Mouse (Mus musculus): ENCODE results near the gene Wdr76. TPM values are rescaled to one million over a fixed set of nuclear protein-coding genes. Genes with fewer than 3 reads are reported as not detected.

Gene Wdr76
- polyA plus RNA-seq, 1 experiment: 2.2 TPM

DNA sequence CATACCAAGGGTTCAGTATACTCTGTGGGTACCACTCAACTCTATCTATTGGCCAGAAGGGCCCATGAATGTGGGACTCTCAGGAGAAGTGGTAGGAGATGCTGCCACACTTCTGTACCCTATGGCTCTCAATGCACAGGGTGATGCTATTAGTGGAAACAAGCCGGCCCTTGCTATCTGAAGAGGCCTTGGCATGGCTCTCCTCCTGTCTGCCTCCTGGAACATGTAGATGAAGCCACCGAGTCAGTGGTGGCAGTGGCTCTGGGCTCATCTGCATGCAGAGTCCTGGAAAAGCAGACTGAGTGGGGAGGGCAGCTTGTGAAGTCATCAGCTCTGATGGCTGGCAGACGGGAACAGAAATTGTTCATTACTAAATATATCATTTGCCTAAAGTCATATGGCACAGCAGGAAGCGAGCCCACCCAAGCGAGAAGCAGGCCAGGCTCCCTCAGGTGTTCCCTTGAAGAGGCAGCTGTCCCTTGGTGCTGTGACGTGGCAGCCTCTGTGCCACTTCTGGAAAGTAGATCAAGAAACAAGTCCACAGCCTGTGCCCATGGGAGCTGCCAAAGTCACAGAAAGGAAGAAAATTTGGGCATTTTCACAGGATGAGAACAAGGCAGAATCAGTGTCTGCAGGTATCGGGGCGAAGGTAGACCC is 64.6 kb downstream of the Wdr76 start:
- no peaks in the 10 kb centered on the region for H3K4me1 ChIP-seq (ENCODE audit: control insufficient read depth, insufficient read depth, insufficient read length, low read length)
- no peak overlapping the region for H3K4me3 ChIP-seq (ENCODE audit: insufficient read depth, low read depth, low read length)
- no peak overlapping the region for H3K27ac ChIP-seq (replicated peaks; ENCODE audit: low read depth, low read length)

- Histone ChIP-seq H3K4me1 (ENCODE audit: control insufficient read depth, insufficient read depth, insufficient read length, low read length) (no peaks in the 10 kb centered on the region), H3K27ac (replicated peaks; ENCODE audit: low read depth, low read length) (no peak overlapping the region), H3K4me3 (ENCODE audit: insufficient read depth, low read depth, low read length) (no peak overlapping the region)
Observed at GRCm38 (mm10) chr2:121571780-121572179, 65.3 kb downstream of the Wdr76 start.

DNA sequence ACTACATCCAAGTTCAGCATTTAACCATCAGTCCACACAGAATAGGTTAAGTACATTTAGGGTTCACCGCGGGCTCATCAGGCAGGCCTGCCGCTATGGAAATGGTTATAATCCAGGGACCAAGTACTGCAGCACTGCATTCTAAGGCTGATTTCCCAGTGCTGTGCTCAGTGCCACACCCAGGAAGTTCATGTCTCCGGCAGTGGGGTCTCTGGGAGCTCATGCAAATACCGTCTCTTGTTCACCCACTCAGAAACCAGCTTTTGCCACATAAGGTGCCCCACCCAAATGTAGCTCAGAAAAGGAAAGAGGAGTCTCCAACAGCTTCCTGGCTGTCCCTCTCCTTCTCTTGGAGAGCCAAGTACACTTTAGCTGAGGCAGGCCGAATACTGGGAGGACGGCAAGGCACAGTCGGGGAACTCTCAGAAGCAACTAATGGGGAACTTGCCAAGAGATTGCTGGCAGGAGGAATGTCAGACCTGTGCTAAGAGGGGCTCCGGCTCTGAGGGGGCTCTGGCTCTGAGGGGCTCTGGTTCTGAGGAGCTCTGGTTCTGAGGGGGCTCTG is 67.6 kb downstream of the Wdr76 start:
- H3K27ac ChIP-seq (replicated peaks; ENCODE audit: low read depth, low read length): no peak overlapping the region
- H3K4me3 ChIP-seq (ENCODE audit: insufficient read depth, low read depth, low read length): no peak overlapping the region
- H3K4me1 ChIP-seq (ENCODE audit: control insufficient read depth, insufficient read depth, insufficient read length, low read length): no peaks in the 10 kb centered on the region

DNA sequence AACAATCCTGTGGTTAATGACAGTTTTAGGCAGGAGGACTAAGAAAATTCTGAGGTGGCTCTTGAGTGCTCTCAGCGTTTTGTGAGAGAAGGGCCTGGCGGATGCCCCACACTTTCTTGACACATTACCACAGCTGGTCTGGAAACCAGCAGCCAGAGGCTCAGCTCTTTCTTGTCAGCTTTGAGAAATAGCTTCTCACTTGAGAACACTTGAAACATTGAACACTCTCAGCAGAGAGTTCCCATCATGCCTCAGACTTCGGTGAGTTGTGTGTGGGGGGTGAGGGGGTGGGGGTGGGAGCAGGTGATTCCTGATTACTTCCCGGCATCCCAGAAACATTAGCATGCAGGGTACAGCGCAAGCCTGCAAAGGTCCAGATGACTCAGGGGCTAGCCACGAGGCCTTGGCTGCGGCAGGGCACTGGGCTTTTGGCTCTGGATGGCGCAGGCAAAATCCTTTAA is 69.2 kb downstream of the Wdr76 start:
- Histone ChIP-seq H3K27ac (replicated peaks; ENCODE audit: low read depth, low read length) (no peak overlapping the region), H3K4me3 (ENCODE audit: insufficient read depth, low read depth, low read length) (no peak overlapping the region), H3K4me1 (ENCODE audit: control insufficient read depth, insufficient read depth, insufficient read length, low read length) (no peaks in the 10 kb centered on the region)

GRCm38 (mm10) chr2:121582809-121583376 is 76.4 kb downstream of the Wdr76 start:
- no peak overlapping the region for H3K4me3 ChIP-seq (ENCODE audit: insufficient read depth, low read depth, low read length)
- no peak overlapping the region for H3K27ac ChIP-seq (replicated peaks; ENCODE audit: low read depth, low read length)
- peaks cover 3% of the 10 kb centered on the region for H3K4me1 ChIP-seq (ENCODE audit: control insufficient read depth, insufficient read depth, insufficient read length, low read length)

DNA sequence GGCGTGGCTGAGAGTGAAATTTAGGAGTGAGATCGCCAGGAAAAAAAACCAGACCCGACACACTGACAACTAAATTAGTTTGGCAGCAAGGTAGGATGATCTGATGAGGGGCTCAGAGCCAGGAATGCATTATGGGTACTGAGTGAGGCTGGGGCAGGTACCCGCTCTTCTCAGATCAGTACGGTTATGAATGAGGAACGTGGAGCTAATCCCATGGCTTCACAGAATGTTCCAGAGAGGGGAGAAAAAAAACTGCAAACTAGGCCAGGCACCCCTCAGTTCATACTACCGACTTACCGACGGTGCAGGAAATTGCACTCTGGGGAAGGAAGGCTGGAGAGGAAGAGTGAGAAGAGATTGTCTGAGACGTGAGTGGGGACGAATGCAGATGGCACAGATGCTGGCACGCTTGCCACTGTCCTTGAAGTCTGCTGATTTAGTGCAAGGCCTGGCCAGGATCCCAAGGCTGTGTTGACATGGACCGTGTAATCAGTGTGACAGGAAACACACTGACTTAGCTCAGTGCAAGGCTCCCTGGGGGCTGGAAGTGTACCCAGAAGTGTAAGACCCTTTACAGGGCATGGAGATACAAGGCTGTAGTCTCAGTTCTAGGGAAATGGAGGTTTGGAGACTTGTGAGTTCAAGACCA is 77.1 kb downstream of the Wdr76 start:
- Histone ChIP-seq H3K4me3 (ENCODE audit: insufficient read depth, low read depth, low read length) (no peak overlapping the region), H3K27ac (replicated peaks; ENCODE audit: low read depth, low read length) (no peak overlapping the region), H3K4me1 (ENCODE audit: control insufficient read depth, insufficient read depth, insufficient read length, low read length) (peaks cover 3% of the 10 kb centered on the region)

DNA sequence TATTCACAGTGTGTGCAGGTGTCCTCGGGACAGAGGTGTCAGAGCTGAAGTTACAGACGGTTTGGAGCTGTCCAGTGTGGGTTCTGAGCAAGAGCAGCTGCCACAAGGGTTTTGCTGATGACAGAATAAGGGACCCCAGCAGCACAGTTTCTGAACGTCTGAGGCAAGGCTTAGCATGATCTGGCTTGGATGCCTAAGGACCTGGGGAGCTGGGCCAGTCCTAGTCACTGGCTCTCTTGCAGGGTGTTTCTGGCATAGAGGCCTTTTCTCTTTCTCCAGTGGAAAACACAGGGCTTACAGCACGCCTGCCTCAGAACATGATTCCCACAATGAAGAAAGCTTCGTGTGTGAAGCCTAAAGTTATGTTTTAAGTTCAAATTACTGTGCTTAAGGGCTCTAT is 78.2 kb downstream of the Wdr76 start:
- no peak overlapping the region for H3K27ac ChIP-seq (replicated peaks; ENCODE audit: low read depth, low read length)

GRCm38 (mm10) chr2:121587523-121588308 is 81.2 kb downstream of the Wdr76 start:
- Histone ChIP-seq H3K27ac (replicated peaks; ENCODE audit: low read depth, low read length) (no peak overlapping the region), H3K4me3 (ENCODE audit: insufficient read depth, low read depth, low read length) (no peak overlapping the region), H3K4me1 (ENCODE audit: control insufficient read depth, insufficient read depth, insufficient read length, low read length) (peaks cover 3% of the 10 kb centered on the region)

More for the DNA sequence above, 78.2 kb downstream of the Wdr76 start:
- no peak overlapping the region for H3K4me3 ChIP-seq (ENCODE audit: insufficient read depth, low read depth, low read length)
- peaks cover 3% of the 10 kb centered on the region for H3K4me1 ChIP-seq (ENCODE audit: control insufficient read depth, insufficient read depth, insufficient read length, low read length)

DNA sequence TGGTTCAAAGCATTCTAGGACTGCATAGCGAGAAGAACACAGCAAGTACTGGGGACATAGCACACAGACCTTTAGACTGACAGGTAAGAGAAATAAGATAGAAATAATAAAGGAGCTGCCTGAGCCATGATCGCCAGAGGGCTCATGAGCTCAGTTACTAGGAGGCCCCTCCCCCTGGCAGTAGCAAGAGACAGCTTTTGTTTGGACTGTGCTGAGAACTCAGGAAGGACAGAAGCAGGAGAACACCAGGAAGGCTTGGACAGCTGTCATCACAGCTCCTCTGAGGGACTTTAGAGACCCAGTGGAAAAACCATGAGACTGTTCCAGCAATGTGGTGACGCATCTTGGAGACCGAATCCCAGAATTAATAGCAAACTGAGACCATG is 81.8 kb downstream of the Wdr76 start:
- H3K27ac ChIP-seq (replicated peaks; ENCODE audit: low read depth, low read length): no peak overlapping the region
- peaks cover 3% of the 10 kb centered on the region for H3K4me1 ChIP-seq (ENCODE audit: control insufficient read depth, insufficient read depth, insufficient read length, low read length)
- no peak overlapping the region for H3K4me3 ChIP-seq (ENCODE audit: insufficient read depth, low read depth, low read length)

- peaks cover 6% of the 10 kb centered on the region; the same call in 1 of the 2 replicates for H3K4me1 ChIP-seq (ENCODE audit: control insufficient read depth, insufficient read depth, insufficient read length, low read length)
- no peak overlapping the region for H3K4me3 ChIP-seq (ENCODE audit: insufficient read depth, low read depth, low read length)
- no peak overlapping the region for H3K27ac ChIP-seq (replicated peaks; ENCODE audit: low read depth, low read length)
Observed at GRCm38 (mm10) chr2:121594131-121594530, 87.6 kb downstream of the Wdr76 start.

Other genes with a start within 250 kb of the Wdr76 start
- gene Trp53bp1, start 235.3 kb upstream of the Wdr76 start, polyA plus RNA-seq (2012; ENCODE audit: insufficient read depth, insufficient read length, missing spikeins): 8.7 and 12.8 TPM in 2 replicates
- gene Map1a, start 217.1 kb upstream of the Wdr76 start, polyA plus RNA-seq (2012; ENCODE audit: insufficient read depth, insufficient read length, missing spikeins): 1.2 and 1.5 TPM in 2 replicates
- gene Ppip5k1, start 151.3 kb upstream of the Wdr76 start, polyA plus RNA-seq (2012; ENCODE audit: insufficient read depth, insufficient read length, missing spikeins): 64.8 and 79.2 TPM in 2 replicates
- not detected in 2 replicates for gene Ckmt1, start 149.0 kb upstream of the Wdr76 start, polyA plus RNA-seq (2012; ENCODE audit: insufficient read depth, insufficient read length, missing spikeins)
- gene Strc, start 119.6 kb upstream of the Wdr76 start, polyA plus RNA-seq (2012; ENCODE audit: insufficient read depth, insufficient read length, missing spikeins): not detected in 2 replicates
- gene Pdia3, start 92.9 kb upstream of the Wdr76 start, polyA plus RNA-seq (2012; ENCODE audit: insufficient read depth, insufficient read length, missing spikeins): 92.2 and 124 TPM in 2 replicates
- gene Catsper2, start 92.9 kb upstream of the Wdr76 start, polyA plus RNA-seq (2012; ENCODE audit: insufficient read depth, insufficient read length, missing spikeins): 3.6 and 4.5 TPM in 2 replicates
- gene Ell3, start 62.4 kb upstream of the Wdr76 start, polyA plus RNA-seq (2012; ENCODE audit: insufficient read depth, insufficient read length, missing spikeins): not detected in 2 replicates
- gene Serf2, start 57.5 kb upstream of the Wdr76 start, polyA plus RNA-seq (2012; ENCODE audit: insufficient read depth, insufficient read length, missing spikeins): 562 and 583 TPM in 2 replicates
- 114 and 117 TPM in 2 replicates for gene Hypk, start 53.4 kb upstream of the Wdr76 start, polyA plus RNA-seq (2012; ENCODE audit: insufficient read depth, insufficient read length, missing spikeins)
- gene Serinc4, start 49.9 kb upstream of the Wdr76 start, polyA plus RNA-seq (2012; ENCODE audit: insufficient read depth, insufficient read length, missing spikeins): not detected in 2 replicates
- gene Mfap1b, start 32.7 kb upstream of the Wdr76 start, polyA plus RNA-seq (2012; ENCODE audit: insufficient read depth, insufficient read length, missing spikeins): 22.1 and 30.8 TPM in 2 replicates
- gene Mfap1a, start 58 bp upstream of the Wdr76 start, polyA plus RNA-seq (2012; ENCODE audit: insufficient read depth, insufficient read length, missing spikeins): 17.5 and 19.3 TPM in 2 replicates